In the genomic region with DNA sequence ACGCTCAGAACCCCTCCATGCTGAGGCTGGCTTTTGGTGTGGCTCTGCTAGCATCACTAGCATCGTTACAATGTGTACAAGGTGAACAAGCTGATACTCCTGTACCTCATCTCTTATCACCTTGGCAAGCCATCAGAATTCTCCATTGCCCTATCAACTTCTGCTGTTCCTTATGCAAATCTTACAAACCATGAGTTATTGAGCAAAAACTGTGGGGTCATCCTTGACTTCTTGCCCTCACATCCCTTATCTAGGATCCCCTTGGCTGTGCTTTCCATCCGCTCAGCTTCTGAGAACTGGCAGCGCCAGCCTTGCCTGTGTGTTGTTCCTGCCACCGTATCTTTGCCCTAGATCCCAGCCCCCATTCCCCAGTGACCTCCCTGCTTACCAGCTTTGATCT, we compare ENCODE assay signal across 30 mouse cellular contexts. TPM values are rescaled to one million over a fixed set of nuclear protein-coding genes. Genes with fewer than 3 reads are reported as not detected.
A peak's percentile ranks its signal among the peaks of the same experiment; 100 is the strongest.
DNase-seq lines count a peak whose midpoint lies in the region; ATAC-seq and TF ChIP-seq lines count a peak whose summit lies in the region.
"Had no signal": no experiment of that assay in that cellular context is flagged by ENCODE, and none has a peak within 500 bp of the region (broad histone marks: within the 10 kb centered on the region; RNA-seq: fewer than 3 reads in every experiment).

No protein-coding gene starts in this region.

- peak overlapping the region; percentile 74 for H3K4me2 ChIP-seq in liver, embryonic 14.5 days (ENCODE audit: low read depth)
- H3K4me2 ChIP-seq: embryonic facial prominence, embryonic 15.5 days; forebrain, embryonic 15.5 days; heart, embryonic 13.5 days; hindbrain, embryonic 15.5 days; lung, embryonic 14.5 days; midbrain, embryonic 13.5 days; neural tube, embryonic 13.5 days; stomach, embryonic 15.5 days had no signal

- 26% methylated on average over 5 of the region's 5 CpGs for WGBS in liver, embryonic 14.5 days (ENCODE audit: insufficient replicate concordance)

- H3K36me3 ChIP-seq in liver, embryonic 14.5 days (replicated peaks; ENCODE audit: control insufficient read depth, insufficient read depth, low read depth), result no peaks in the 10 kb centered on the region; the same call in none of the 2 replicates
- H3K36me3 ChIP-seq: embryonic facial prominence, embryonic 10.5 days; embryonic facial prominence, embryonic 15.5 days; heart, embryonic 13.5 days; hindbrain, embryonic 10.5 days; hindbrain, embryonic 15.5 days; stomach, embryonic 15.5 days had no signal

- H3K9ac ChIP-seq in liver, embryonic 14.5 days (replicated peaks), result no peak overlapping the region; the same call in 1 of the 2 replicates
- H3K9ac ChIP-seq: embryonic facial prominence, embryonic 15.5 days; forebrain, embryonic 15.5 days; heart, embryonic 13.5 days; hindbrain, embryonic 15.5 days; lung, embryonic 14.5 days; midbrain, embryonic 13.5 days; neural tube, embryonic 13.5 days; stomach, embryonic 15.5 days had no signal

- H3K4me3 ChIP-seq in liver, embryonic 14.5 days (ENCODE audit: insufficient read depth in 1 of 2, low read depth in 2 of 2, low read length in 2 of 2), result no peak overlapping the region
- H3K4me3 ChIP-seq: embryonic facial prominence, embryonic 10.5 days; embryonic facial prominence, embryonic 15.5 days; forebrain, embryonic 15.5 days; gastrocnemius, adult 2 months; heart, embryonic 13.5 days; hindbrain, embryonic 10.5 days; hindbrain, embryonic 15.5 days; midbrain, embryonic 13.5 days; neural tube, embryonic 13.5 days; stomach, embryonic 15.5 days had no signal

- TF ChIP-seq CTCF in liver, embryonic 14.5 days (IDR thresholded peaks at IDR 0.05; ENCODE audit: low read depth), result no peak

- no peaks in the 10 kb centered on the region for H3K27me3 ChIP-seq in liver, embryonic 14.5 days (ENCODE audit: control insufficient read depth, insufficient read depth, low read length)
- H3K27me3 ChIP-seq: embryonic facial prominence, embryonic 15.5 days; forebrain, embryonic 15.5 days; heart, embryonic 13.5 days; hindbrain, embryonic 15.5 days; midbrain, embryonic 13.5 days; neural tube, embryonic 13.5 days; Patski; stomach, embryonic 15.5 days had no signal

- no peaks in the 10 kb centered on the region for H3K9me3 ChIP-seq in liver, embryonic 14.5 days (ENCODE audit: control insufficient read depth, low read length)
- H3K9me3 ChIP-seq: embryonic facial prominence, embryonic 10.5 days; embryonic facial prominence, embryonic 15.5 days; forebrain, embryonic 15.5 days; heart, embryonic 13.5 days; hindbrain, embryonic 10.5 days; hindbrain, embryonic 15.5 days; midbrain, embryonic 13.5 days; neural tube, embryonic 13.5 days; stomach, embryonic 15.5 days had no signal

- H3K27ac ChIP-seq in liver, embryonic 14.5 days, result peak overlapping the region; percentile 32; the same call in 1 of the 2 replicates
- H3K27ac ChIP-seq: embryonic facial prominence, embryonic 10.5 days; embryonic facial prominence, embryonic 15.5 days; forebrain, embryonic 15.5 days; gastrocnemius, adult 2 months; heart, embryonic 13.5 days; hindbrain, embryonic 10.5 days; hindbrain, embryonic 15.5 days; midbrain, embryonic 13.5 days; neural tube, embryonic 13.5 days; stomach, embryonic 15.5 days had no signal

- TF ChIP-seq EP300 in liver, embryonic 14.5 days (IDR thresholded peaks at IDR 0.05; ENCODE audit: low read depth), result peak; percentile 58

- H3K4me1 ChIP-seq in liver, embryonic 14.5 days (replicated peaks; ENCODE audit: control insufficient read depth in 2 of 2, insufficient read depth in 2 of 2, low read length in 1 of 2), result peaks cover 40 to 45% of the 10 kb centered on the region in 2 experiments
- H3K4me1 ChIP-seq: embryonic facial prominence, embryonic 10.5 days; forebrain, embryonic 15.5 days; hindbrain, embryonic 10.5 days; hindbrain, embryonic 15.5 days; midbrain, embryonic 13.5 days; neural tube, embryonic 13.5 days; stomach, embryonic 15.5 days had no signal

- DNase-seq in c-Kit-positive CD71-positive TER-119-negative erythroid progenitor cells, embryonic 14.5 days (ENCODE audit: low read depth), result peak; percentile 59
- DNase-seq in liver, embryonic 14.5 days (ENCODE audit: low read depth in 3 of 3, low spot score in 3 of 3), result peak in 1 of 3 experiments; percentile 67
- DNase-seq in kidney, adult 18-20 months, result no peak
- no peak for DNase-seq in spleen, postnatal 14 days (ENCODE audit: low spot score in 2 of 2)
- no peak for DNase-seq in MN1 (ENCODE audit: low spot score)
- DNase-seq: adrenal gland, postnatal 10 days; B cell, adult 2 months; cerebellum, adult 2 months; cerebellum, postnatal 14 days; gastrocnemius, adult 2 months; heart, postnatal 14 days; kidney, adult 2 months; kidney, postnatal 36 days; left cerebral cortex, postnatal 4 days; lung, embryonic 14.5 days; lung, postnatal 14 days; thymus, adult 18-20 months; thymus, postnatal 25 days had no signal

- ATAC-seq in erythroid progenitor cell, adult 5-6 weeks (replicated peaks; ENCODE audit: low FRiP score, poor library complexity, severe bottlenecking), result 0 out of 2 replicates have a peak, but pooled peaks have one; percentile 29
- ATAC-seq in liver, embryonic 14.5 days (ENCODE audit: insufficient read depth), result peak; percentile 44
- ATAC-seq in megakaryocyte-erythroid progenitor cell, adult 5-6 weeks (replicated peaks; ENCODE audit: low FRiP score, low TSS enrichment, poor library complexity, severe bottlenecking), result peak; percentile 79
- ATAC-seq: forebrain, embryonic 15.5 days; midbrain, embryonic 13.5 days; Patski had no signal

RNA-seq across cellular contexts. Expression of a gene that starts 22.2 kb away (rescaled TPM):
- total RNA-seq in erythroid progenitor cell, adult 5-6 weeks (2015; ENCODE audit: low replicate concordance), result 8.8 and 13.3 TPM in 2 replicates
- total RNA-seq in erythroid progenitor cell, adult 5-6 weeks (2017; ENCODE audit: low replicate concordance), result 4.4 and 7.9 TPM in 2 replicates
- polyA plus RNA-seq in liver, embryonic 14.5 days (2012; rRNA removed), result 22.0 and 22.9 TPM in 2 replicates
- polyA plus RNA-seq in liver, embryonic 14.5 days (2014; fragmentation: Nextera tagmentation; extraction: Ambion mirVana), result 25.4 and 28.5 TPM in 2 replicates
- 8.6 and 13.3 TPM in 2 replicates for total RNA-seq in megakaryocyte-erythroid progenitor cell, adult 5-6 weeks (2014; fragmentation: Nextera tagmentation)
- total RNA-seq in megakaryocyte-erythroid progenitor cell, adult 5-6 weeks (2017), result 9.3 and 12.9 TPM in 2 replicates

RNA-seq across cellular contexts. Expression of a gene that starts 24.8 kb away (rescaled TPM):
- total RNA-seq in erythroid progenitor cell, adult 5-6 weeks (2015; ENCODE audit: low replicate concordance), result 162 and 195 TPM in 2 replicates
- 261 and 301 TPM in 2 replicates for total RNA-seq in erythroid progenitor cell, adult 5-6 weeks (2017; ENCODE audit: low replicate concordance)
- 22.0 and 39.4 TPM in 2 replicates for polyA plus RNA-seq in liver, embryonic 14.5 days (2012; rRNA removed)
- 41.8 and 45.1 TPM in 2 replicates for polyA plus RNA-seq in liver, embryonic 14.5 days (2014; fragmentation: Nextera tagmentation; extraction: Ambion mirVana)
- 29.9 and 70.4 TPM in 2 replicates for total RNA-seq in megakaryocyte-erythroid progenitor cell, adult 5-6 weeks (2014; fragmentation: Nextera tagmentation)
- 73.6 and 75.3 TPM in 2 replicates for total RNA-seq in megakaryocyte-erythroid progenitor cell, adult 5-6 weeks (2017)

Comparison
In these comparisons a context has a peak if more than half of its experiments do, and no peak if none do; other contexts are left out.
1. ATAC-seq: peak in every context shown above with its lines; median percentile 79 in megakaryocyte-erythroid progenitor cell, adult 5-6 weeks; 44 in liver, embryonic 14.5 days; 29 in erythroid progenitor cell, adult 5-6 weeks.